Mouse (Mus musculus) naive thymus-derived CD4-positive, alpha-beta T cell, adult 2 months (primary cell): ENCODE results near the gene Slc16a3.

Experiments
- DNase-seq: peaks from one replicate; pipeline ENCODE4 v3.0.0-alpha.2; 2011; ENCODE audit warnings: low read depth

Gene Slc16a3

DNA sequence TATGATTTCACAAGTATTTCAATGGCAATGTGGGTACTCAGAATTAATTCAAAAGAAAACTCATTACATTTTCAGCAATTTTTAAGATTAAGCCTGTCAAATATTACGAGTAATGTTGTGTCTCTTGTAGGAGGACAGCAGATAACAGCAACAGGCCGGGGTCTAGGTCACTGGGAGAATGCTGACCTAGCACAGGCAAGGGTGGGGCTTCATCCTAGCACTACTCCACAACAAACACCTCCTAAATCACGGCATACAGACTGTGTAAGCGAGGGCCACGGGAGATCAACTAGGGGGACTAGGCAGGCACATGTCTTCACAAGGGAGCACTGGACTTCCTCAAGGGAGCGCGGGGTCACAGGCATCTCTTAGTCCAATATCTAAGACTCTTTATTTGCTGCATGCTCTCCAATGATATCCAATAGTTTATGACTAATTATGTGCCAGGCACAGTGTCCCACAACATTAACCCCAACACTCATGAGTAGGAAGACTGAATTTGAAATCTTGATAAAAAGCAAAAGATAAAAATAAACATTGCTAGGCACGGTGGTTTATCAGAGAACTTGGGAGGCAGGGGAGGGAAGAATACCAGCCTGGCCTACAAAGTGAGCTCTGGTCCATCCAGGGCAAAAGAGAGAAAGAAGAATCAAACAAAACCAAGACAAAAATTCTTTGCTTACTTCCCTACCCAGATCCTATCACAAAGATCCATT is 31.6 kb downstream of the Slc16a3 start:
- DNase-seq, result no peak

DNA sequence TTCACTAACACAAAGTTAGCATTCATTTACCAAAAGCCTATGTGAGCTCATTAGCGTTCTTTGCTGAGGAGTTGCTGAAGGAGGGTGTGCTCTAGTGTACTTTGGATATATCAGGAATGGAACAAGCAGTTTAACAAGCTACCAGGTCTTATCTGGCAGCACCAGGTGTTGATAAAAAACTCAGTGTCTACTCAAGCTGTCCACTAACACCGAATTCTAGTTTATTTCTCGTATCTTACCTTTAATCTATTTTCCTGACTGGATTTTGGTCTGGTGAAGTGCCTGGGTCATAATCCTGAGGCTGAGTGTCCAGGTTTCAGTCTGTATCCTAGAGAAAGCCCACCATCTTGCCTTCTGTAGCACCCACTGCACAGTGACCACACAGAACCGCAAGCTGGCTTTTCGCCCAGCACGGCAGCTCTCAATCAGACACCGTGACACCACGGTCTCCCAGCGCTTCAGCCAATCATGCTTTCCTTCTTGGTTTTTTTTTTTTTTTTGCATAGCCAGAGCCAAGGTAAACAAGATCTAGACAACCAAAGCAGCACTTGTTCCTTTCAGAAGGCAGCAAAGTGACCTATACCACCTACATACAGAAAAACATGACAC is 32.3 kb downstream of the Slc16a3 start:
- DNase-seq, result no peak

DNA sequence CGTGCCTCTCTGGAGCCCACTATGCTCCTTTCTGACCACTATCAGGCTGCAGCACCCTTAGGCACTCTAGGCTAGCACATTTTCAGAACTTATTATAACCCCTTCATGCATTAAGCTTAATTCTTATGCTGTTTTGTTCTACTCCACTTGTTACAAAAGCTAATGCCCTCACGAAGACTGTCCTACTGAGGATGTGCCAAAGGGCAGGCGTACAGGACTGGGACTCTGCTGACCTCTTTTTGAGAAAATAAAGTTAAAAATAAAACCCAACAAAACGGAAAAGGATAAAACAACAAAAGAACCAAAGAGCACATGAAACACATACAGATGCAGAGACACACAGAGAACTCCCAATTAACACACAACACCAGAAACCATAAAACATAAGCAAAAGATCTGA is 33.4 kb downstream of the Slc16a3 start:
- no peak for DNase-seq

DNA sequence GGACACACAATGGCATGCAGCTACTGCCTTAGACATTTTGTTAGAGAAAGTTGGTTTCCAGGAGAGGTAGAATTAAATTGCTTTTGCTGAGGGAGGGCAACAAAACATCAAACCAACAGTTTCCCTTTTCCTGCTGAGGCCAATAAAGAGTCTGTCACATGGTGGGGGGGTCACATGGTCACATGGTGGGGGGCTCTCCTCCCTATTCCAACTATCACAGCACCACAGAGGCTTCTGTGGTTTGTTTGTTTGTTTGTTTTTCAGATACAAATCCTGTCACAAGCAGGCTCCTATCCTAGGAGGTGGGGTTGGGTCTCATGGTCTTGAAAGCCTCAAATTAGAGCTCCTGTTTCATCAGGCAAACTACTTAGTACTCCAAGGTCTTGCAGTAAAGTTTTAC is 34.2 kb downstream of the Slc16a3 start:
- DNase-seq, result no peak

DNA sequence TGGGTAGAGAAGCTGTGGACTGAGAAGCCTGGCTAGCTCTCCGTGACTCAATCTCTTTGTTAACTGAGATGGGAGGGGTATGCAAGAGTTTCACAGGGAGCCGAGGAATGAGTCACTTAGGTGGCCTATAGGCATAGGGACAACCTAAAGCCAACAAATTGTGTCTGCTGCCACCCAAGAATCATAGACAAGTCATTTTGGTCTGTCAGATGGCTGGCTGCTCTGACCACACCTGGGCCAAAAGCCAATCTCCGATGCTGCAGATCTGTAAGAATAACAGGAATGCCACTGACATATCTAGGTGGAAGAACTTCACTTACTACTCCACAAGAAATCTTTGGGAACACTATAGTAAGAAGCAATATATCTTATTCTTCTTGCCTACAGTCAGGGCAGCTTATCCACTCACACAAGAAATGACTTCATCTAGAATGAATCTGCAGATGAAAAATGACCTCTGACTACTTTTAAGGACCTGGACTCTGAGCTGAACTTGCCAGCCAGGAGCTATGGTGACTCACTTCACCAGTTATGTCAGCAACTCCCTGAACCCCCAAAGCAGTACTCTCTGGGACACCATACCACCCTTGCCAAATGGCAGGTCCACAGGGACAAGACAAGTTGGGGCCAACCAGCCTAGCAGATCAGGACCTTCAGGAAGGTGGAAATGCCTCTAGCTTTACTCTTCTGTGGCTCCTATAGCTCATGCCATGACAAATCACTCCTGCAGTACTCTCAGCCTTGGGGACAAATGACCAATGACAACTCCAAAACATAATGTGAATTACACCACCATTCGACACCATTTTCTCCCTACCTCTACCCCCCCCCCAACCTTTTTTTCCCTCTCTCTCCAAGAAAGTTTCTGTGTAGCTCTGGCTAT is 36.4 kb downstream of the Slc16a3 start:
- no peak for DNase-seq

DNA sequence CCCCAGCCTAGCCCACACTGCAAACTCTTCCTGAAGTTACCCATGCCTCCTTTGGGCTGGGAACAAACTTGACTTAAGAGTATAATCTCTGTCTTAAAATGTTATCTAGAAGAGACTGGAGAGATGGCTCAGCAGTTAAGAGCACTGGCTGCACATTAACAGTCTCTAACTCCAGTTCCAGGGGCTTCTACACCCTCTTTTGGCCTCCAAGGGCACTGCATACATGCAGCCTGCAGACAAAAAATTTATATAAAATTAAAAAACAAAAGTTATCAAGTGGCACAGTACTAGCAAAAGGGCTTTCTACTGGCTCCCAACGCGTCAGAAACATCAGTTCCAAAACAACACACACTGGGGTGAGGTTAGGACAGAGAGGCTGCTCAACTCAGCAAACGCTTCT is 39.3 kb downstream of the Slc16a3 start:
- DNase-seq, result no peak

DNA sequence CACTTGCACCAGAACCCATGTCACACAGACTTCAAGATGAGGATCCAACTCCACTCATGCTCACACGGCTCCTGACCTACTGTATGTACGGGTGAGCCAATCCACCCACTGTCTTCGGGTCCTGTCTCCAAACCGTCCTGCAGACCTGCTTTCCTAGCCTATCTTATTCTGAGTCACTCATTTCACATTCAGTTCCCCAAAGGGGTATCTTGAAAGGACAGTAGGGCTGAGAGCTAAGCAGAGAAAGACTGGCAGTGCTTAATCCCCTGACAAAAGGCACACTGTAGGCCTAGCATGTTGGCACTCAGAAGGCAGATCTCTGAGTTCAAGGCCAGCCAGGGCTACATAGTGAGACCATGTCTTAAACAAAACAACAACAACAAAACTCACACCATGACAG is 40.1 kb downstream of the Slc16a3 start:
- no peak for DNase-seq

DNA sequence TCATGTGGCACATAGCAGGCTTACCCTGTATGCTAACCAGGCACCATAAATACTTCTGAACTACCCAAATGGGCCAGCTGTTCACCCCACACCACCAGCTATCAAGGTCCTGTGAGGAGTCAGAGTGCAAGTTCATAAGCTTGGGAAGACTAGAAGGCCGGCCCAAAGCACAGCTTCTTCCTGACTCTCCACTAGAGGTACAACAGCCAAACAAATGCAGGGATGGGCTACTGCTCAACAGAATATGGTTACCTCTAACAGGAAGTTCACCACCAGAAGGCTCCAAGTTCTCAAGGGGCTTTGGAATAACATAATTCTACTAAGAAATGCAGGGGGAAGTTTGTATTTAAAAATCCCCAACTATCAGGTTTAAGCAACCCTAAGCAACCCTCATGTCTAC is 41.2 kb downstream of the Slc16a3 start:
- DNase-seq, result peak; percentile 37

DNA sequence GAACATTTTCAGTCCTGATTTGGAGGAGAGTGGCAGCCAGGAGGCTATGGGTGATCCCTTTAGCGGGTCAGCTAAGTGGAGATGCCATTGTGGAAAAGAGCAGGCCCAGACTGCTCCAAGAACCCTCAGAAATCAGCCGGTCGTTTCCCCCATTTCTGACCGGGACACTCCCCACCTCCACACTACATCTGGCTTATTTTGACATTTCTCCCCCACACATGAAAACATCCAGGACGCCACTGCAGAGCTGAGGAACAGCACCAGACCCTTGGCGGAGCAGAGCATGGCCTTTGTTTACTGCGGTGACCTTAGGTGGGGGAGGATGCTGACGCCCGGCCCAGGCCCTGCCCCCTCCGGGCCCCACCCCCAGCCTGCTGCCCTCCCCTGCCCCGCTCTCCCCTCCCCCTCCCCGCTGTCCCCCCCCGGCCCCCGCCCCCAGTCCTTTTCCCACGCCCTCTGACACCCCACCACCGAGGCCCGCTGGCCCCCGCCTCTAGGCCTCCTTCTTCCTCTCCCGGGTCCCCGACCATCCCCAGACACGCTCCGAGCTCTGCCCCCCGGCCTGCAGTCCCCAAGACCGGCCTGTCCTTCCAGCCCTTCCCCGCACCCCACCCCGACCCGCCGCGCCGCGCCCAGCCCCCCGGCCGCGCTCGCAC is 42.0 kb downstream of the Slc16a3 start:
- DNase-seq, result peak; percentile 56

DNA sequence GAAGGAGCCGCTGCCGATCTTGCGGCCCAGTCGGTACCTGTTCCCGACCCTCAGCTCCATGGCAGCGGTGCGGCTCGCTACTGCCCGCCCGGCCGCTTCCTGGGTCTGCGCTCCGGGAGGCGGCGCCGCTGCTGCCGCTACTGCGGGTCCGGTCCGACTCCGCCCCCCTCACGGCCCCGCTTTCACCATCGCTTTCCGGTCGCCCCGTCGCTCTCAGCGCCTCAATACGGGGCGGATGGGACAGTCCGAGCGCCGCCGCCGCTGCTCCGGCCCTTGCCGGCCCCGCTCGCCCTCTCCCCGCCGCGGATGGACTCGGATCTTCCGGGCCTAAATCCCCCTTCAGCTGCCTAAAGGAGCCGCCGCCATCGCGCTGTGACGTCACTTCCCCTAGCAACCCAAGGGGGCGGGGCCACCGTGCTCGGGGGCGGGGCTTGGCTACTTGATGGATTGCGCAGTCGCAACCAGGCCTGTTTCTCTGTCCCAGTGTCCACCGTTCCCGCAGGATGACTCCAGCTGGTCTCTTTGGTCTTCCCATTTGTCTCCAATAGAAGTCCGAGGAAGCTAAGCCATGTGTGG is 42.8 kb downstream of the Slc16a3 start, which contains the start of gene Csnk1d:
Csnk1d (minus strand) TSS at position 380 of the 576 bp plus-strand sequence.
- DNase-seq, result peak; percentile 98

DNA sequence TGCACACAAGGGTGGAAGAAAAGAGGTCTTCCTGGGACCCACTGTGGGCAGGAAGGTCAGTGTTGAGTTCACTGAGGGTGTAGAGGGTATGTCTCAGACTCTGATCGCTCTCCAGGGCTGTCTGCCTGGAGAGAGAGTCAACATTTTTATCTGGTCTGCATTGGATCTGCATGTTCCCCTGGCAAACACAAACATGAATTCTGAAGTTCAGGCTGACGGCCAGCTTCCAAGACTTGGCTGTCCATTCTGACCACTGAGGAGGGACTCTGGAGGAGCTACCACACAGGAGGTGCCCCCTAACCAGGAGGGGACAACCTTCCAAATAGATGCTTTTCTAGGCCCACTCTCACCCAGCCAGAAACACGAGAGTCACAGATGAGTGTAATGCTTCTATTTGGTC is 43.5 kb downstream of the Slc16a3 start:
- DNase-seq, result no peak

DNA sequence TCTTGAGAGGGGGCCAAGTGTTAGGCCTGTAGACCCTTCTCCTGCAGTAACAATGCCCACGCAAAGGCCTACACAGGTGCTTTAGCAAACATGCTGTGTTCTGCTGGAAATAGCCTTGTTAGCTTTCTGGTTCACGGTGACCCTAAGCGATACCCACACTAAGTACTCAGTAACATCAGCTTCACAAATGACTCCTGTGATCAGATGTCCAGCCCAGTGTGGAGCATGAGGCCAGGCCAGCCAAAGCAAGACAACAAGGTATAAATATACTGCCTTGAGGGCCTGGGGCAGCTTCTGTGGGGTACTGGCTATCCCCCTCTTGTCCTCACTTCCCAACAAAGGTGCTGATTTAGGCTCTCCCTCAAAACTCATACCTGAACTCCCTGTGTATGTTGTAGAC is 44.8 kb downstream of the Slc16a3 start:
- no peak for DNase-seq

DNA sequence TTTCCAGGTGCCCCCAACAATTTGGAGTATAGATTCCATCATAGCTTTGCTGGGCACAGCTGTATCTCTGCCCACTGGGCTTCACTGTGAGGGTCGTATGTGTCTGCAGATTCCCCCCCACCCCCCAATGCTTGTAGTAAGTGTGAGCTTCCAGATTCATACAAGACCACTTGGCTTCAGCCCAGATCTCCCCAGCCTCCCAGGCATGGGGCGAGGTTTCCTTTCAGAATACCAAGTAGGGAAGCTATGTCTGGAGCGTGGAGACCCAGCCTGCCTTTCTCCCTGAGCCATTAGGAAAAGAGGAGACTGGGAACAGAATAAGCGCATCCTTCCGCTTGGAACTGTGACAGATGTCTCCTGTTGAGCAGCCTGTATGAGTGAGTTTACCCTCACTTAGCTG is 45.3 kb downstream of the Slc16a3 start:
- no peak for DNase-seq

DNA sequence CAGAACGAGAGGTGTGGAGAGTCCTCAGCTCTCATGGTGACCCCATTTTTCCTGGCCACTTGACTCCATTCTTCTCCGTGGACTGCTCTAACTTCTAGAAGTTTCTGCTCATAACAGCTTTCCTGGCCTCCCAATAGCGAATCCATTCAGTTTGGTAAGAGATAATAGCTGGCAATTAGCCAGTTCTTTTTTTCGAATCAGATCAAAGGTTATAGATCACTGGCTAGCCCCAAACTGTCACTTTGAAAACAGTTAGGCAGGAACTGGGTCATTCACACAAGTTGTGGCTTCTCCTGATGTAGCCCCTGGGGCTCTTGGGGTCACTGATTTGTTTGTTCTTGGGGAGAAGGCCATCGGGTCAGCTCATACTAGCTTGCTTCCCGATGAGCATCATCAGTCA is 46.5 kb downstream of the Slc16a3 start:
- DNase-seq, result no peak

DNA sequence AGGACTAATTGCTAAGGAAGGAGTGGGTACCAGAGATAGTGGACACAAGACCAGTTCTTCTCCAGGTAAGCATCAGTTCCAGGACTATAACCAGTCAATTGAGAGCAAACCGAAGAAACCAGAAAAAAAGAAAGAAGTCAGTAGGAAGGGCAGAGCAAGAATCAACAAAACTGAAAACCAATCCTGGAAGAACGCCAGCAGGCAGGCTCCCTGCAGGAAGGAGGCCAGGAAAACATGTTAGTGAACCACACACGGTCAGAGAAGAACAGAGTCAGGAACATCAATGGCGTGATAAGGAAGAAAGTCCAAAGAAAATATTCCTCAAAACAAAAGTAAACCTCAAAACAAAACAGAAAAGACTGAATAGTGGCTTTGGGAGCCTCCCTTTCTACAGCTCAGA is 53.7 kb downstream of the Slc16a3 start:
- DNase-seq, result no peak

DNA sequence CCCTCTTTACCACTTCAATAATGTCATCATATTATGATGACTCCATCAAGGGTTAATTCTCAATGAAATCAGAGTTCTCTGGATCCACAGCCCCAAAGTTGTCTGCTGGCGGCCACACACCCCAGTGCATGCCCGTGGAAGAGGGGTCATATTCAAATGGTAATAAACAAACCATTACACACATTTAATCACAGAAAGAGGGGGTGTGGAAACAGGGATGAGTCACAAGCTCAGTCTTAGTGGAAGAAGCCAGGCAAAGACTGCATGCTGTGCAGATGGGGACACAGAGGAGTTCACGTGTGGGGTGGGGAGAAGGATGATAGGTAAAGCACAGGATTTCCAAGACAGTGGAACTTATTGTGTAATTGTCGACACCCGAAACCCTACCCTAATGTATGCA is 56.0 kb downstream of the Slc16a3 start:
- no peak for DNase-seq

DNA sequence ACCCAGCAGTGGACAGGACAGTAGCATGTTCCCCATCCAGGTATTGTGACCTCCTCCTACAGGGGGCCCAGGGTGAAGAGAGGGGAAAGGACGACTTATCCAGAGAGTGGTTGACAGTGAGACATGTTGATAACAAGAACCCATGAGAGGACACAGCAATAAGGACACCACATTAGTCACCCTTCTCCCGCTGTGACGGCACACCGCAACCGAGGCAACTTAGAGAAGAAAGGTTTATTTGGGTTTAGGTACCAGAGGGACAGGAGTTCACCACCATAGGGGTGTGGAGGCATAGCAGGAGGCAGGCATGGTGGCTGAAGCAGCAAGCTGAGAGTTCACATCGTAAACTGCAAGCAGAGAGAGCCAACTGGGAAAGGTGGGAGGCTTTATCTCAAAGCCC is 57.9 kb downstream of the Slc16a3 start:
- no peak for DNase-seq

DNA sequence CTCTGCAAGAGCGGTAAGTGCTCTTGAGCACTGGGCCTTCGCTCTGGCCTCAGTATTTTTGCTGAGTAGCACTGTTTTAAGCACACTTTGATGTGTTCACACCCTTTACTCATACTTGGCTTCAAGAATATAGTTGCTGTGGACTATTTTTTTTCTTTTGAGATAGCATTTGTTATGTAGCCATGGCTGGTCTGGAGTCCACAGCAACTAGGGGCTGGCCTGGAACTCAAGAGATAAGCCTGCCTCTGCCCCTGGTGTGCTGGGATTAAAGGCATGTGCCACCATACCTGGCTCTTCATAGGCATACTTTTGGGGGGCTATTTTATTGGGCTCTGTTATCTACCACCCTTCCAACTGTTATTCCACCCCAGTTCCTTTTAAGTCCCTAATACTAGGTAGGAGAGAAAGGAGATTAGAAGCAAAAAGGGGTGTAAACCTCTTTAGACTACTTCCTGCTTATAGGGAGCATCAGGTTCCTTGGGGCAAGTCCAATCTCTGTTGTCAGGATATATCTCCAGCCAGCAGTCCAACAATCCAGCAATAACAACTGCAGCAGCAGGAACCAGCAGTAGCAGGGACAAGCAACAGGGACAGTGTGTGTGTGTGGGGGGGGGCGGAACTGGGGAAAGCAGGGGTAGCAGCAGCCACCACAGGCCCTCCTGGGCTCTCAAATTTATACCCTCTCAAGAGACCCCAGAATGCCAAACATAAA is 61.9 kb downstream of the Slc16a3 start:
- no peak for DNase-seq
